Mouse (Mus musculus): ENCODE results near the gene Trim7. TPM values are rescaled to one million over a fixed set of nuclear protein-coding genes. Genes with fewer than 3 reads are reported as not detected.
"Not testable (repeated sequence)": the region's sequence is repeated elsewhere in the genome, so short reads cannot be mapped to it uniquely, and the experiment has no call there.

The Trim7 gene
- polyA plus RNA-seq, 1 experiment from 2014 or later = 0.27 TPM

DNA sequence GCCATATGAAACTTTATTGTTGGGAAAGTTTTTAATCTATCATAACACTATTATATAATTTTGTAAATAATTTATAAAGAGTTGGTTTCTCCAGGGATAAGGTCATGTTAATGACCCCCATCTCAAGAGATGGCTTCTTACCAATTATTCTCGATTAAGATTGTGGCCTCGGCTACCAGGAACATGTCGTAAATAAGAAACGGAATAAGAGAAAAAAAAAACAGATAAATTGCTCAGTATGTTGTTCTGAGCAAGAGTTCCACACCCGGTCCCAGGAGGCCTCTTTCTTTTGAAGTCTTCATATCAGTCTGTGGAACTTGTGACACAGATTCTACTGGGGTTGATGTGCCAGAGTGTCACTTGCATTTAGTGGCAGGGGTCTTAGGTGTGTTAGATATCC lies 15.3 kb downstream of the Trim7 start:
- DNase-seq (ENCODE audit: low spot score) (no peak), ATAC-seq (replicated peaks; ENCODE audit: insufficient number of reproducible peaks, low FRiP score, low TSS enrichment, low read depth) (no peak)
- H3K9ac ChIP-seq (replicated peaks; ENCODE audit: low read length) = no peak overlapping the region
- H3K4me3 ChIP-seq (ENCODE audit: low read depth, low read length) = no peak overlapping the region
- no peak overlapping the region for H3K4me2 ChIP-seq (ENCODE audit: low read depth, low read length)
- H3K36me3 ChIP-seq (replicated peaks; ENCODE audit: control insufficient read depth, insufficient read depth, low read depth, low read length) = no peaks in the 10 kb centered on the region
- H3K27me3 ChIP-seq (ENCODE audit: control insufficient read depth, insufficient read depth, low read length) = no peaks in the 10 kb centered on the region
- no peaks in the 10 kb centered on the region for H3K9me3 ChIP-seq (replicated peaks; ENCODE audit: control insufficient read depth, low read length)
- 87% methylated on average over 5 of the region's 5 CpGs for WGBS
- H3K4me1 ChIP-seq (ENCODE audit: control insufficient read depth, insufficient read depth, low read length) = no peaks in the 10 kb centered on the region; the same call in 1 of the 2 replicates
- H3K27ac ChIP-seq (replicated peaks; ENCODE audit: low read depth, low read length) = no peak overlapping the region

DNA sequence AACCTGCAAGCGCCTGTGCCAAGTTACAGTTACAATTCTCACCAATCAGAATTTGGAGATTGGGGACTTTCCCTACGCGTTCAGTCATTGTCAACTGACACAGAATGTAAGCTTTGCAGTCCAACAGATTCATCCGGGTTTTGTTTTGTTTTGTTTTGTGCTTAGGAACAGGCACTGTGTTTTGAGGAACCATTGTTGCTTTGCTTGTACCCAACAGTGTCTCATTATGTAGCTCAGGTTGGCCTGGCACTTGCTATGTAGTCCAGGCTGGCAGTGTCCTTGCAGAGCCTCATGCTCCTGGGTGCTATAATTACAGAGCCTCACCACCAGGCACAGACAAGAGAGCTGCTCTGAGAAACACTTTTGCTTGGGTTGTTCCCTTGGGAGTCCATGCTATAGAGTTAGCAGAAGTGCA lies 16.4 kb downstream of the Trim7 start:
- H3K4me1 ChIP-seq (ENCODE audit: control insufficient read depth, insufficient read depth, low read length) = no peaks in the 10 kb centered on the region; the same call in 1 of the 2 replicates
- ATAC-seq (replicated peaks; ENCODE audit: insufficient number of reproducible peaks, low FRiP score, low TSS enrichment, low read depth) (no peak), DNase-seq (ENCODE audit: low spot score) (no peak)
- no peak overlapping the region for H3K9ac ChIP-seq (replicated peaks; ENCODE audit: low read length)
- H3K4me3 ChIP-seq (ENCODE audit: low read depth, low read length) = no peak overlapping the region
- no peaks in the 10 kb centered on the region for H3K27me3 ChIP-seq (ENCODE audit: control insufficient read depth, insufficient read depth, low read length)
- no peak overlapping the region for H3K4me2 ChIP-seq (ENCODE audit: low read depth, low read length)
- WGBS = 87% methylated on average over 4 of the region's 4 CpGs
- H3K9me3 ChIP-seq (replicated peaks; ENCODE audit: control insufficient read depth, low read length) = no peaks in the 10 kb centered on the region
- H3K36me3 ChIP-seq (replicated peaks; ENCODE audit: control insufficient read depth, insufficient read depth, low read depth, low read length) = no peaks in the 10 kb centered on the region
- H3K27ac ChIP-seq (replicated peaks; ENCODE audit: low read depth, low read length) = no peak overlapping the region

DNA sequence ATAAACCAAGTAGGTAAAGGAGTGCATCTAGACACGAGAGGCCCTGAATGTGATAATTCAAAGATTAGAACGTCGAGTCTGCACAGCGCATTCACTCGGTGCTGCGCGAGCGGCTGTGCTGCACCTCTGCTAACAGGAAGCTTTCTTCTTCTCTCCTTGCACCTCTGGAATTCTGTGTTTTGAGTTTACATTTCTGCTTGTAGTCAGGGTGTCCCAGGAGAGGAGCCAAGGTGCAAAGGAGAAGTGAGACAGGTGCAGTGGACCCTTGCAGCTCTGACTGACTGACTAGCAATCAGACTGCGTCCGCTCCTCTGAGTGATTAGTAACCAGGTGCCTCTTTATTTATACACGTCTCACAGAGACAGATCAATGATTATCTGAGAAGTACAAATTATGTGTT lies 17.3 kb downstream of the Trim7 start:
- Histone ChIP-seq H3K9me3 (replicated peaks; ENCODE audit: control insufficient read depth, low read length) (no peaks in the 10 kb centered on the region), H3K4me2 (ENCODE audit: low read depth, low read length) (no peak overlapping the region), H3K4me1 (ENCODE audit: control insufficient read depth, insufficient read depth, low read length) (no peaks in the 10 kb centered on the region; the same call in 1 of the 2 replicates), H3K4me3 (ENCODE audit: low read depth, low read length) (no peak overlapping the region), H3K9ac (replicated peaks; ENCODE audit: low read length) (no peak overlapping the region), H3K27ac (replicated peaks; ENCODE audit: low read depth, low read length) (no peak overlapping the region), H3K27me3 (ENCODE audit: control insufficient read depth, insufficient read depth, low read length) (no peaks in the 10 kb centered on the region), H3K36me3 (replicated peaks; ENCODE audit: control insufficient read depth, insufficient read depth, low read depth, low read length) (no peaks in the 10 kb centered on the region)
- DNase-seq (ENCODE audit: low spot score) (no peak), ATAC-seq (replicated peaks; ENCODE audit: insufficient number of reproducible peaks, low FRiP score, low TSS enrichment, low read depth) (no peak)
- 82% methylated on average over 11 of the region's 11 CpGs for WGBS

DNA sequence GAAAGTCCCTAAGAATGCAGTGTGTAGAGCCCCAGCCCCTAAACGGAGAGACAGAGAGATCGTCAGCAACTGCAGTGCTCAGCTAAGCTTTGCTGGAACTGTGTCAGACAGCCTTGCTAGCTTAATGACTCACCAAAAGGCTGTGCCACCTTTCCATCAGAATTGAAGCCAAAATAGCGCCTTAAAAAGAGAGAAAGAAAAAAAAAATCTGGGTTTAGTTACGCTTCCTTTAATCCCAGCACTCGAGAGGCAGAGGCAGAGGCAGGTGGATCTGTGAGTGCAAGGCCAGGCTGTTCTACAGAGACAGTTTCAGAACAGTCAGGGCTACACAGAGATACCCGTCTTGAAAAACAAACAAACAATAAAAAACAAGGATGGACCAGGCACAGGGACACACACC lies 18.4 kb downstream of the Trim7 start:
- no peaks in the 10 kb centered on the region for H3K4me1 ChIP-seq (ENCODE audit: control insufficient read depth, insufficient read depth, low read length)
- H3K9me3 ChIP-seq (replicated peaks; ENCODE audit: control insufficient read depth, low read length) = no peaks in the 10 kb centered on the region
- ATAC-seq (replicated peaks; ENCODE audit: insufficient number of reproducible peaks, low FRiP score, low TSS enrichment, low read depth) (no peak), DNase-seq (ENCODE audit: low spot score) (no peak)
- WGBS = 67% methylated on average over 6 of the region's 6 CpGs
- no peak overlapping the region for H3K4me3 ChIP-seq (ENCODE audit: low read depth, low read length)
- H3K27me3 ChIP-seq (ENCODE audit: control insufficient read depth, insufficient read depth, low read length) = no peaks in the 10 kb centered on the region
- no peaks in the 10 kb centered on the region for H3K36me3 ChIP-seq (replicated peaks; ENCODE audit: control insufficient read depth, insufficient read depth, low read depth, low read length)
- H3K4me2 ChIP-seq (ENCODE audit: low read depth, low read length) = no peak overlapping the region
- H3K9ac ChIP-seq (replicated peaks; ENCODE audit: low read length) = no peak overlapping the region
- H3K27ac ChIP-seq (replicated peaks; ENCODE audit: low read depth, low read length) = no peak overlapping the region

DNA sequence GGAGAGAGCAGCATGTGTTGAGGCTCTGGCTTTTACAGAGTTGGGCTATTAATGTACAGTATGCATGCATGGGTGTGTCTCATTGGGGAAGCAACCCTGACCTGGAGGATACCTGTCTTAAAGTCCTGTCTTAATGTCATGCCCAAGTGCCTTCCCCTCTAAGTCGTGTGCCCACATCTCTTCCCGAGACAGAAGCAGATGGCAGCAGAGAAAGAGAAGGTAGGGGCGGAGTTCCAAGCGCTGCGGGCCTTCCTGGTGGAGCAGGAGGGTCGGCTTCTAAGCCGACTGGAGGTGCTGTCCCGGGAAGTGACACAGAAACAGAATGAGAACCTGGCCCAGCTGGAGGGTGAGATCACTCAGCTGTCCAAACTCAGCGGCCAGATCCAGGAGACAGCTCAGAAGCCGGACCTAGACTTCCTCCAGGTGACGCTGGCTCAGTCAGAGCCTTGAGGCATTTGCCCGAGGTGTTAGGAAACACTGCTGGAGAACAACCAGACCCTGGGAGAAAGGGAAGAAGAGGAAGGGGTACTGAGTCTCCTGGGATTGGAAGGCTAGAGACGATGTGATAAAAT lies 19.4 kb downstream of the Trim7 start:
- ATAC-seq (replicated peaks; ENCODE audit: insufficient number of reproducible peaks, low FRiP score, low TSS enrichment, low read depth) (no peak), DNase-seq (ENCODE audit: low spot score) (no peak)

DNA sequence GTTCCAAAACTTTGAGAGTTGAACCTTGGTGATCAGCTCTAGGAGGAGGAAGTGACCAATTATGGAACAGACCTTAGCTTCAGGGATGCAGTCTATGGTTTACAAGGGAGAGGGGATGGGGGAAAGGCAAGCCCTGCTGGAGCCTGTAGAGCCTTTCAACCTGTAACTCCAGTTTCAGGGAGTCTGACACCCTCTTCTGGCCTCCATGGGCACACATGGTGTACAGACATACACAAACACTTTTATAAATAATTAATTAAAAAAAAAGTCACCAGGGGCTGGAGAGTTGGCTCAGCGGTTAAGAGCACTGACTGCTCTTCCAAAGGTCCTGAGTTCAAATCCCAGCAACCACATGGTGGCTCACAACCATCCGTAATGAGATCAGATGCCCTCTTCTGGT lies 20.4 kb downstream of the Trim7 start:
- H3K36me3 ChIP-seq (replicated peaks; ENCODE audit: control insufficient read depth, insufficient read depth, low read depth, low read length); H3K4me2 ChIP-seq (ENCODE audit: low read depth, low read length); H3K27me3 ChIP-seq (ENCODE audit: control insufficient read depth, insufficient read depth, low read length); H3K4me3 ChIP-seq (ENCODE audit: low read depth, low read length); H3K9me3 ChIP-seq (replicated peaks; ENCODE audit: control insufficient read depth, low read length); DNase-seq (ENCODE audit: low spot score); ATAC-seq (replicated peaks; ENCODE audit: insufficient number of reproducible peaks, low FRiP score, low TSS enrichment, low read depth); H3K27ac ChIP-seq (replicated peaks; ENCODE audit: low read depth, low read length); H3K4me1 ChIP-seq (ENCODE audit: control insufficient read depth, insufficient read depth, low read length); H3K9ac ChIP-seq (replicated peaks; ENCODE audit: low read length): not testable (repeated sequence)
- WGBS = 82% methylated on average over 2 of the region's 2 CpGs

More for the DNA sequence above, 19.4 kb downstream of the Trim7 start:
- no peak overlapping the region for H3K27ac ChIP-seq (replicated peaks; ENCODE audit: low read depth, low read length)
- no peak overlapping the region for H3K4me2 ChIP-seq (ENCODE audit: low read depth, low read length)
- H3K36me3 ChIP-seq (replicated peaks; ENCODE audit: control insufficient read depth, insufficient read depth, low read depth, low read length) = no peaks in the 10 kb centered on the region
- H3K27me3 ChIP-seq (ENCODE audit: control insufficient read depth, insufficient read depth, low read length) = 0 out of 2 replicates have a peak, but pooled peaks cover 6% of the 10 kb centered on the region
- 34% methylated on average over 13 of the region's 13 CpGs for WGBS
- H3K9ac ChIP-seq (replicated peaks; ENCODE audit: low read length) = no peak overlapping the region
- no peaks in the 10 kb centered on the region for H3K9me3 ChIP-seq (replicated peaks; ENCODE audit: control insufficient read depth, low read length)
- no peak overlapping the region for H3K4me3 ChIP-seq (ENCODE audit: low read depth, low read length)
- no peaks in the 10 kb centered on the region for H3K4me1 ChIP-seq (ENCODE audit: control insufficient read depth, insufficient read depth, low read length)

DNA sequence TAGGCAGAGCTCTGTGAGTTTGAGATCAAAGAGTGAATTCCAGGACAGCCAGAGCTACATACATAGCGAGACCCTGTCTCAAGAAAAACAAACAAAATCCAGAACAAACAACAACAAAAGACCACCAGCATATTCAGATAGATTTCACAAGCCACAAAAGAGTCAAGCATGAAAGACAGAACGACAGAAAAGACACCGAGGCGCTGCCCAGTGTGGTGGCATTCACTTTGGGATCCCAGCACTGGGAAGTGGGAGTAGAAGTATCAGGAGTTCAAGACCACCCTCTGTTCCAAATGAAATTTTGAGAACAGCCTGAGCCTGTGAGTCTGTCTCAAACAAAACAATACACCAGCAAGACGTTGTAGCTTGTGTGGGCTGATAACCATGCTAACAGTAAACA lies 20.9 kb downstream of the Trim7 start:
- Histone ChIP-seq H3K4me1 (ENCODE audit: control insufficient read depth, insufficient read depth, low read length) (no peaks in the 10 kb centered on the region), H3K9ac (replicated peaks; ENCODE audit: low read length) (no peak overlapping the region), H3K4me2 (ENCODE audit: low read depth, low read length) (no peak overlapping the region), H3K36me3 (replicated peaks; ENCODE audit: control insufficient read depth, insufficient read depth, low read depth, low read length) (no peaks in the 10 kb centered on the region), H3K27ac (replicated peaks; ENCODE audit: low read depth, low read length) (no peak overlapping the region), H3K9me3 (replicated peaks; ENCODE audit: control insufficient read depth, low read length) (no peaks in the 10 kb centered on the region), H3K4me3 (ENCODE audit: low read depth, low read length) (no peak overlapping the region), H3K27me3 (ENCODE audit: control insufficient read depth, insufficient read depth, low read length) (0 out of 2 replicates have a peak, but pooled peaks cover 6% of the 10 kb centered on the region)
- ATAC-seq (replicated peaks; ENCODE audit: insufficient number of reproducible peaks, low FRiP score, low TSS enrichment, low read depth) = no peak
- no peak for DNase-seq (ENCODE audit: low spot score)
- 61% methylated on average over 5 of the region's 5 CpGs for WGBS

DNA sequence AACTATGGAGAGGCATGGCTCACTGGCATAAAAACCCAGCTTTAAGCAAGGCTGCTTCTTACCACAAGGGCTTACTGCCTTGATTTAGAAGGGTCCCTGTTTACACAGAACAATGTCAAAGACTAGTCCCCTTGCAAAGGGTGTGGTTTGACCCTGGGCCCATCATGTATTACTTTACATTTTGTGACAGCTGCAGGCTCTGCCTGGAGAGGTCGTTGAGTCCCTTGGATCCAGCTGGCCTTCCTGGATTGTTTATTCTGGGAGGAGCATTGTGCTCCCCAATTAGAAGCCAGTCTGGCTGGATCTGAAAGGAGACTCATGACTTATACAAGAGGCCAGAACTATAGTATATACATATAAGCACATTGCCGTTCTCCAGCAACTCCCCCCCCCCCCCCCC lies 24.3 kb downstream of the Trim7 start:
- 0 out of 2 replicates have a peak, but pooled peaks cover 6% of the 10 kb centered on the region for H3K27me3 ChIP-seq (ENCODE audit: control insufficient read depth, insufficient read depth, low read length)
- H3K9me3 ChIP-seq (replicated peaks; ENCODE audit: control insufficient read depth, low read length) = no peaks in the 10 kb centered on the region
- H3K9ac ChIP-seq (replicated peaks; ENCODE audit: low read length) = no peak overlapping the region
- no peak overlapping the region for H3K4me2 ChIP-seq (ENCODE audit: low read depth, low read length)
- no peaks in the 10 kb centered on the region for H3K36me3 ChIP-seq (replicated peaks; ENCODE audit: control insufficient read depth, insufficient read depth, low read depth, low read length)
- no peak for ATAC-seq (replicated peaks; ENCODE audit: insufficient number of reproducible peaks, low FRiP score, low TSS enrichment, low read depth)
- H3K27ac ChIP-seq (replicated peaks; ENCODE audit: low read depth, low read length) = no peak overlapping the region
- no peaks in the 10 kb centered on the region for H3K4me1 ChIP-seq (ENCODE audit: control insufficient read depth, insufficient read depth, low read length)
- WGBS = 47% methylated on average over 2 of the region's 2 CpGs
- no peak for DNase-seq (ENCODE audit: low spot score)
- no peak overlapping the region for H3K4me3 ChIP-seq (ENCODE audit: low read depth, low read length)
